Mouse (Mus musculus) adrenal gland, adult (tissue): Measurements from ENCODE around the gene Ccnb2.

Experiments used
- DNase-seq, 2 experiments: peaks; one replicate each; pipeline ENCODE4 v3.0.0; 2022 to 2023; ENCODE audit warnings: low spot score in 1 of 2; ENCODE audit not compliant: inconsistent age in 2 of 2

Gene Ccnb2

DNA sequence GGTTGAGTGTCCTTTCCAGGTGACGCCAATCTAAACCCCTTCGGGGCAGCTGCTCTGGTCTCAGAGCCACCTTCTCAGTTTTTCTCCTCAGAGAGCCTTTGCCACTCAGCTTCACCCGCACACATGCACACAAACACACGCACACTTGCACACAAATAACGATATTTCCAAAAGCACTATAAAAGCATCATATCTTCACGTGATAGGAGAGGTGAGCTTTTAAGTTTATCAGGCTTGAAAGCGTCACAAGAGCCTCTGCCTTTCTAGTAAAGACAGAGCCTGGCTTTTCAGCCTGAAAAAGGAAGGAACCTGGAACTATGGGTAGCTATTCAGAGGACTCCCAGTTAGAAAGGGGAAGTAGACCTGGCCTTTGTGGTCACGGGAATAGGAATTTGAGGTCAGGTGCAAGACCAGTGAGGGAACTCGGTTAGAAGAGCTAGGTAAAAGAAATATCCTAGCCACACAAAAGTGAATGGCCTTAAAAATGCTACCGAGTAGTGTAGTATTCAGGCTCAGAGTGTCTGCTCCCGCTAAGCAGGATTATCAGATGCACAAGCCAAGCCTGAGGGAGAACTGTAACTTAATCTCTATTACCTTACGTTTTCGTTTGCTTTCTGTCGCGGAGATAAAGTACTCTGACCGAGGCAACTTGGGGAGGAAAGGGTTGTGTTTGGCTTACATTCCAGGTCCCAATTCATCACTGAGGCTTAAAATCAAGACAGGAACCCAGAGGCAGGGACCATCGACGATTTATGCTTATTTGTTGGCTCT lies 36.2 kb downstream of the Ccnb2 start:
- DNase-seq = no peak

GRCm38 (mm10) chr9:70384494-70384893 lies 36.9 kb downstream of the Ccnb2 start:
- no peak for DNase-seq

GRCm38 (mm10) chr9:70383750-70384149 lies 37.6 kb downstream of the Ccnb2 start:
- DNase-seq = no peak

DNA sequence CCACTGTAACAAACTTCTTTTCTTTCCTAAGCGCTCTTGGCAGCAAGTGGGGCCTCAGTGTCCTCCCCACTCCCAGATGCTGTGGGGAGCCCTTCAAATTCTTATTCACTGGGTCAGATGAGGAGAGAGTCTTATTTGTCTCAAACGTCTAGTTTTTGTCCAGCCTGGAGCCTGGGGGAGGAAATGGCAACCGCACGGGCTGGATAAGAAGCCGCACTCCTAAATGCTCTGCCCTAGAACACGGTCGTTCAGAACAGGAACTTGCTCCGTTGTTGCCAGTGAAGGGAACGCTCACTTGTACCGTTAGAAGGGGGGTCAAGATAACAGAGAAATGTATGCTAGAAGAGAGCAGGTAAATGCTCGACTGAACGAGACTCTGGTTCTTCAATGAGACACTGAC lies 39.3 kb downstream of the Ccnb2 start:
- DNase-seq = no peak

DNA sequence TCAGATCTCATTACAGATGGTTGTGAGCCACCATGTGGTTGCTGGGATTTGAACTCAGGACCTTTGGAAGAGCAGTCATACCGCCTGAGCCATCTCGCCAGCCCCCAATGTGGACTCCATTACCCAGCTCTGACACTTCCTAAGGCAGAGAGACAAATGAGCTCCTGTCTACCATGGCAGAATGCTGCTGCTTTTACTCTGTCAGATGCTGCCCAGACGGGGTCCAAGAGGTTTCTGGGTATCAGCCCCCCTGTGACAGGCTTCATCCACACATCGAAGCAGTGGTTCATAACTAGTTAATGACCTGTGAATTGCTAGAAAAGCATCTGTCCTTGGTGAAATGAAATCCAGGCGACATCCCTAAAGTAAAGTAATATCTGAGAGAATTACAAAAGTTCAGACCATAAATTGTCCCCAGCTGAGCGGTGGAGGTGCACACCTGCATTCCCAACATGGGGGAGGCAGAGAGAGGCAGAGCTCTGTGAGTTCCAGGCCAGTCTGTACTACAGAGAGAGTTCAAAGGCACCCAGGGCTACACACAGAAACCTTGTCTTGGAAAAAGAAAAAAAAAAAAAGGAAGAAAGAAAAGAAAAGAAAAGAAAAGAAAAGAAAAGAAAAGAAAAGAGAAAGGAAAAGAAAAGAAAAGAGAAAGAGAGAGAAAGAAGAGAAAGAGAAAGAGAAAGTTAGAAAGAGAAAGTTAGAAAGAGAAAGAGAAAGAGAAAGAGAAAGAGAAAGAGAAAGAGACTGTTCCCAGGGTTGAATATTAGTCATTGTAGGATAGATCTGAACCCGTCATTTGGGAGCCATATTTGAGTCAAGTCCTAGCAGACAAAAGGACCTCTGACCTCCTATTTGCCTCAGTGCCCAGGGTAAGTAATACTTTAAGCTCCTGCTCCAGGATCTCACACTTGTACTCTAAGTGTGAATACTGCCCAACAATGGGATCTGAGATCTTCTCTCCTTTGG lies 41.6 kb downstream of the Ccnb2 start:
- DNase-seq = no peak

GRCm38 (mm10) chr9:70371638-70372037 lies 49.7 kb downstream of the Ccnb2 start:
- no peak for DNase-seq

- no peak for DNase-seq
Measured at GRCm38 (mm10) chr9:70366898-70367297, 54.4 kb downstream of the Ccnb2 start.

- DNase-seq = no peak
Measured at GRCm38 (mm10) chr9:70365915-70366314, 55.4 kb downstream of the Ccnb2 start.

GRCm38 (mm10) chr9:70364741-70365140 lies 56.6 kb downstream of the Ccnb2 start:
- DNase-seq = no peak

GRCm38 (mm10) chr9:70359402-70360131 lies 61.8 kb downstream of the Ccnb2 start:
- DNase-seq = no peak
